In genomic region chr8:57754066-57754465, GRCm38 (mm10) we compare ENCODE assay signal across 24 mouse cellular contexts.
A peak's percentile ranks its signal among the peaks of the same experiment; 100 is the strongest.
DNase-seq lines count a peak whose midpoint lies in the region; ATAC-seq and TF ChIP-seq lines count a peak whose summit lies in the region.
"Had no signal": no experiment of that assay in that cellular context is flagged by ENCODE, and none has a peak within 500 bp of the region (broad histone marks: within the 10 kb centered on the region; RNA-seq: fewer than 3 reads in every experiment).

No protein-coding gene starts in this region.

- WGBS in forebrain, embryonic 15.5 days, result 18% methylated on average over 6 of the region's 6 CpGs
- WGBS in forebrain, embryonic 11.5 days, result 42% methylated on average over 6 of the region's 6 CpGs
- WGBS in lung, postnatal 0 days, result 48% methylated on average over 6 of the region's 6 CpGs
- 12% methylated on average over 6 of the region's 6 CpGs for WGBS in forebrain, postnatal 0 days
- 44% methylated on average over 6 of the region's 6 CpGs for WGBS in midbrain, postnatal 0 days

- H3K9me3 ChIP-seq in forebrain, embryonic 15.5 days, result no peaks in the 10 kb centered on the region
- no peaks in the 10 kb centered on the region for H3K9me3 ChIP-seq in forebrain, embryonic 11.5 days (ENCODE audit: control insufficient read depth, low read length)
- H3K9me3 ChIP-seq in lung, postnatal 0 days (ENCODE audit: low read length), result no peaks in the 10 kb centered on the region
- H3K9me3 ChIP-seq in forebrain, postnatal 0 days (ENCODE audit: low read length), result no peaks in the 10 kb centered on the region
- no peaks in the 10 kb centered on the region for H3K9me3 ChIP-seq in midbrain, postnatal 0 days (ENCODE audit: low read length)
- H3K9me3 ChIP-seq: G1E; limb, embryonic 10.5 days had no signal

- no peak for DNase-seq in forebrain, embryonic 11.5 days (ENCODE audit: low spot score)
- DNase-seq in lung, postnatal 0 days (ENCODE audit: low spot score), result peak; percentile 9
- DNase-seq in lung, postnatal 25 days (ENCODE audit: low spot score), result no peak
- no peak for DNase-seq in forebrain, postnatal 0 days
- peak; percentile 18 for DNase-seq in midbrain, postnatal 0 days (ENCODE audit: low spot score)
- no peak for DNase-seq in heart, adult 18-20 months
- DNase-seq in thymus, postnatal 4 days, result no peak
- DNase-seq: adrenal gland, postnatal 14 days; cerebellum, adult 11-12 months; cerebellum, postnatal 14 days; embryo, embryonic 11 days; heart, postnatal 14 days; kidney, adult 8-10 months; kidney, postnatal 14 days; layer of hippocampus, adult 9-11 months; liver, postnatal 0 days; right cerebral cortex, postnatal 14 days; spleen, adult 18-20 months had no signal

- no peak for TF ChIP-seq CTCF in lung, postnatal 0 days (IDR thresholded peaks at IDR 0.05)
- TF ChIP-seq CTCF in forebrain, postnatal 0 days (IDR thresholded peaks at IDR 0.05; ENCODE audit: low read depth), result no peak
- TF ChIP-seq CTCF in midbrain, postnatal 0 days (IDR thresholded peaks at IDR 0.05), result no peak

- no peaks in the 10 kb centered on the region for H3K27me3 ChIP-seq in forebrain, embryonic 15.5 days
- no peaks in the 10 kb centered on the region for H3K27me3 ChIP-seq in forebrain, embryonic 11.5 days (ENCODE audit: control insufficient read depth, insufficient read depth, low read length)
- no peaks in the 10 kb centered on the region for H3K27me3 ChIP-seq in lung, postnatal 0 days (replicated peaks; ENCODE audit: insufficient read depth, low read length)
- H3K27me3 ChIP-seq in forebrain, postnatal 0 days (ENCODE audit: insufficient read depth, low read length), result no peaks in the 10 kb centered on the region
- H3K27me3 ChIP-seq in midbrain, postnatal 0 days (ENCODE audit: insufficient read depth, low read length), result no peaks in the 10 kb centered on the region

- H3K9ac ChIP-seq in forebrain, embryonic 15.5 days (replicated peaks), result no peak overlapping the region
- H3K9ac ChIP-seq in forebrain, embryonic 11.5 days (ENCODE audit: low read length), result no peak overlapping the region
- no peak overlapping the region for H3K9ac ChIP-seq in lung, postnatal 0 days (replicated peaks; ENCODE audit: low read depth)
- H3K9ac ChIP-seq in forebrain, postnatal 0 days, result no peak overlapping the region
- no peak overlapping the region for H3K9ac ChIP-seq in midbrain, postnatal 0 days (replicated peaks; ENCODE audit: low read length, poor library complexity, severe bottlenecking)
- H3K9ac ChIP-seq: liver, postnatal 0 days had no signal

- no peak for TF ChIP-seq EP300 in lung, postnatal 0 days (IDR thresholded peaks at IDR 0.05)

- no peak overlapping the region for H3K4me3 ChIP-seq in forebrain, embryonic 15.5 days
- no peak overlapping the region for H3K4me3 ChIP-seq in forebrain, embryonic 11.5 days (ENCODE audit: low read depth, low read length)
- no peak overlapping the region for H3K4me3 ChIP-seq in lung, postnatal 0 days (ENCODE audit: low read depth, low read length)
- no peak overlapping the region for H3K4me3 ChIP-seq in forebrain, postnatal 0 days (ENCODE audit: low read depth, low read length)
- no peak overlapping the region for H3K4me3 ChIP-seq in midbrain, postnatal 0 days (ENCODE audit: low read depth, low read length)
- H3K4me3 ChIP-seq: left cerebral cortex, adult 2 months; limb, embryonic 10.5 days had no signal

- H3K36me3 ChIP-seq in forebrain, embryonic 15.5 days, result no peaks in the 10 kb centered on the region
- no peaks in the 10 kb centered on the region for H3K36me3 ChIP-seq in forebrain, embryonic 11.5 days (ENCODE audit: control insufficient read depth, insufficient read depth, low read length)
- no peaks in the 10 kb centered on the region for H3K36me3 ChIP-seq in lung, postnatal 0 days (ENCODE audit: insufficient read depth, low read length)
- H3K36me3 ChIP-seq in forebrain, postnatal 0 days (ENCODE audit: insufficient read depth), result no peaks in the 10 kb centered on the region
- H3K36me3 ChIP-seq in midbrain, postnatal 0 days (ENCODE audit: insufficient read depth, low read length), result no peaks in the 10 kb centered on the region
- H3K36me3 ChIP-seq: G1E; limb, embryonic 10.5 days had no signal

- 0 out of 2 replicates have a peak overlapping the region, but pooled peaks have one; percentile 7 for H3K4me2 ChIP-seq in forebrain, embryonic 15.5 days (replicated peaks)
- no peak overlapping the region for H3K4me2 ChIP-seq in forebrain, embryonic 11.5 days (ENCODE audit: low read depth, low read length, severe bottlenecking)
- 0 out of 2 replicates have a peak overlapping the region, but pooled peaks have one; percentile 11 for H3K4me2 ChIP-seq in lung, postnatal 0 days (replicated peaks; ENCODE audit: low read depth, low read length)
- H3K4me2 ChIP-seq in forebrain, postnatal 0 days (ENCODE audit: low read depth), result peak overlapping the region; percentile 2; the same call in 1 of the 2 replicates
- H3K4me2 ChIP-seq in midbrain, postnatal 0 days (ENCODE audit: low read depth, low read length, poor library complexity, severe bottlenecking), result no peak overlapping the region
- H3K4me2 ChIP-seq: heart, embryonic 11.5 days had no signal

- ATAC-seq in forebrain, embryonic 15.5 days (replicated peaks), result no peak
- ATAC-seq in forebrain, embryonic 11.5 days (replicated peaks; ENCODE audit: low FRiP score), result no peak
- ATAC-seq in lung, postnatal 0 days, result no peak
- 0 out of 2 replicates have a peak, but pooled peaks have one; percentile 16 for ATAC-seq in forebrain, postnatal 0 days
- ATAC-seq in midbrain, postnatal 0 days (ENCODE audit: low FRiP score), result no peak
- ATAC-seq: inflammation-experienced regulatory T-cells, adult 6 months; liver, postnatal 0 days had no signal

- no peak overlapping the region for H3K27ac ChIP-seq in forebrain, embryonic 15.5 days (replicated peaks)
- H3K27ac ChIP-seq in forebrain, embryonic 11.5 days (ENCODE audit: low read depth, low read length), result no peak overlapping the region
- no peak overlapping the region for H3K27ac ChIP-seq in lung, postnatal 0 days (ENCODE audit: low read length)
- no peak overlapping the region for H3K27ac ChIP-seq in forebrain, postnatal 0 days (ENCODE audit: low read depth, low read length)
- H3K27ac ChIP-seq in midbrain, postnatal 0 days (ENCODE audit: low read depth, low read length), result no peak overlapping the region
- H3K27ac ChIP-seq: left cerebral cortex, adult 2 months; limb, embryonic 10.5 days had no signal

- no peaks in the 10 kb centered on the region; the same call in 1 of the 2 replicates for H3K4me1 ChIP-seq in forebrain, embryonic 15.5 days
- H3K4me1 ChIP-seq in forebrain, embryonic 11.5 days (replicated peaks; ENCODE audit: control insufficient read depth, insufficient read depth, low read length), result no peaks in the 10 kb centered on the region; the same call in 1 of the 2 replicates
- no peaks in the 10 kb centered on the region for H3K4me1 ChIP-seq in lung, postnatal 0 days (ENCODE audit: insufficient read depth, low read depth, low read length)
- H3K4me1 ChIP-seq in forebrain, postnatal 0 days (ENCODE audit: insufficient read depth), result no peaks in the 10 kb centered on the region
- no peaks in the 10 kb centered on the region for H3K4me1 ChIP-seq in midbrain, postnatal 0 days (ENCODE audit: insufficient read depth, low read length)

Comparison
In these comparisons a context has a peak if more than half of its experiments do, and no peak if none do; other contexts are left out.
1. H3K4me2 ChIP-seq: peak in forebrain, embryonic 15.5 days (single experiment), lung, postnatal 0 days (single experiment) and forebrain, postnatal 0 days (single experiment); none in forebrain, embryonic 11.5 days (single experiment) and midbrain, postnatal 0 days (single experiment).
2. DNase-seq: peak in lung, postnatal 0 days (single experiment) and midbrain, postnatal 0 days (single experiment); none in forebrain, embryonic 11.5 days (single experiment), lung, postnatal 25 days (single experiment), forebrain, postnatal 0 days (single experiment), heart, adult 18-20 months (0 of 2) and thymus, postnatal 4 days (single experiment).